Mouse (Mus musculus) spleen, postnatal 4 days (tissue): ENCODE data around the gene Sim2.
A peak's percentile ranks its signal among the peaks of the same experiment; 100 is the strongest.

Experiments used
- DNase-seq, 2 experiments: peaks; one replicate each; pipeline ENCODE4 v3.0.0; 2022; ENCODE audit warnings: low spot score in 2 of 2

Sim2 gene

GRCm38 (mm10) chr16:94095109-94095822, 10.5 kb downstream of the Sim2 start:
- no peak for DNase-seq

GRCm38 (mm10) chr16:94096479-94096878, 11.7 kb downstream of the Sim2 start:
- no peak for DNase-seq

- DNase-seq = no peak
Measured at GRCm38 (mm10) chr16:94097724-94098455, 13.2 kb downstream of the Sim2 start.

- DNase-seq = no peak
Measured at GRCm38 (mm10) chr16:94113160-94113559, 28.4 kb downstream of the Sim2 start.

GRCm38 (mm10) chr16:94114693-94115092, 30.0 kb downstream of the Sim2 start:
- no peak for DNase-seq

- no peak for DNase-seq
Measured at GRCm38 (mm10) chr16:94117333-94117732, 32.6 kb downstream of the Sim2 start.

- no peak for DNase-seq
Measured at GRCm38 (mm10) chr16:94118394-94118793, 33.7 kb downstream of the Sim2 start.

GRCm38 (mm10) chr16:94122347-94122746, 37.6 kb downstream of the Sim2 start:
- DNase-seq = no peak

GRCm38 (mm10) chr16:94123247-94123646, 38.5 kb downstream of the Sim2 start:
- no peak for DNase-seq

GRCm38 (mm10) chr16:94125172-94125981, 40.6 kb downstream of the Sim2 start:
- DNase-seq = no peak

- DNase-seq = no peak
Measured at GRCm38 (mm10) chr16:94126200-94126599, 41.5 kb downstream of the Sim2 start.

GRCm38 (mm10) chr16:94128236-94128835, 43.6 kb downstream of the Sim2 start:
- DNase-seq = no peak

GRCm38 (mm10) chr16:94134218-94134617, 49.5 kb downstream of the Sim2 start:
- no peak for DNase-seq

GRCm38 (mm10) chr16:94140746-94141145, 56.0 kb downstream of the Sim2 start:
- DNase-seq = no peak

- DNase-seq = no peak
Measured at GRCm38 (mm10) chr16:94143325-94143724, 58.6 kb downstream of the Sim2 start.

GRCm38 (mm10) chr16:94148139-94148538, 63.4 kb downstream of the Sim2 start:
- no peak for DNase-seq

GRCm38 (mm10) chr16:94150125-94151103, 65.7 kb downstream of the Sim2 start:
- peak; percentile 85 to 89 for DNase-seq

- DNase-seq = no peak
Measured at GRCm38 (mm10) chr16:94155041-94155653, 70.4 kb downstream of the Sim2 start.

- DNase-seq = no peak
Measured at GRCm38 (mm10) chr16:94157819-94158218, 73.1 kb downstream of the Sim2 start.

GRCm38 (mm10) chr16:94162000-94162399, 77.3 kb downstream of the Sim2 start:
- no peak for DNase-seq
